Mouse (Mus musculus) midbrain, embryonic 13.5 days (tissue): ENCODE measurements at regions not wholly inside any gene's neighbourhood (a gene's known extent, or its start where the extent isn't known, plus 50 kb on each side); places are given as distances from the start of the nearest gene placed in this dataset.
"Not testable (repeated sequence)": the region's sequence is repeated elsewhere in the genome, so short reads cannot be mapped to it uniquely, and the experiment has no call there.

ENCODE experiments used
- ATAC-seq: fragments of 200-750 bp; cut with Nextera tagmentation; 2 replicates; pipeline ENCODE4 v1.8.0; 2017; ENCODE audit warnings: mild to moderate bottlenecking, moderate TSS enrichment, moderate library complexity
- H3K27ac ChIP-seq: fragments of 300-500 bp; sonication (generic); 2 replicates; pipeline ENCODE4 v1.5.1; 2015; ENCODE audit warnings: inconsistent platforms, mild to moderate bottlenecking, moderate library complexity
- H3K27me3 ChIP-seq: fragments of 300-500 bp; sonication (generic); 2 replicates; pipeline ENCODE4 v1.6.1; 2015; ENCODE audit warnings: mild to moderate bottlenecking, inconsistent platforms
- H3K36me3 ChIP-seq: fragments of 300-500 bp; sonication (generic); 2 replicates; pipeline ENCODE4 v1.6.1; 2015; ENCODE audit warnings: mild to moderate bottlenecking, inconsistent platforms
- H3K4me1 ChIP-seq: fragments of 300-500 bp; sonication (generic); replicated peaks from 2 replicates; pipeline ENCODE4 v1.6.1; 2015; ENCODE audit warnings: inconsistent platforms
- H3K4me2 ChIP-seq: fragments of 300-500 bp; sonication (generic); replicated peaks from 2 replicates; pipeline ENCODE4 v1.6.1; 2015; ENCODE audit warnings: moderate library complexity, mild to moderate bottlenecking, inconsistent platforms
- H3K4me3 ChIP-seq: fragments of 300-500 bp; sonication (generic); replicated peaks from 2 replicates; pipeline ENCODE4 v1.5.1; 2015; ENCODE audit warnings: mild to moderate bottlenecking, inconsistent platforms
- H3K9ac ChIP-seq: fragments of 300-500 bp; sonication (generic); replicated peaks from 2 replicates; pipeline ENCODE4 v1.6.1; 2015; ENCODE audit warnings: mild to moderate bottlenecking, inconsistent platforms
- H3K9me3 ChIP-seq: fragments of 300-500 bp; sonication (generic); 2 replicates; pipeline ENCODE4 v1.6.1; 2016; ENCODE audit warnings: mild to moderate bottlenecking, inconsistent platforms
- WGBS: fragments of 180-500 bp; shearing (Covaris S2); methylation state at CpG from one replicate; pipeline ENCODE4 v1.1.7; 2015; 5-methylcytosine and 5-hydroxymethylcytosine counted together

DNA sequence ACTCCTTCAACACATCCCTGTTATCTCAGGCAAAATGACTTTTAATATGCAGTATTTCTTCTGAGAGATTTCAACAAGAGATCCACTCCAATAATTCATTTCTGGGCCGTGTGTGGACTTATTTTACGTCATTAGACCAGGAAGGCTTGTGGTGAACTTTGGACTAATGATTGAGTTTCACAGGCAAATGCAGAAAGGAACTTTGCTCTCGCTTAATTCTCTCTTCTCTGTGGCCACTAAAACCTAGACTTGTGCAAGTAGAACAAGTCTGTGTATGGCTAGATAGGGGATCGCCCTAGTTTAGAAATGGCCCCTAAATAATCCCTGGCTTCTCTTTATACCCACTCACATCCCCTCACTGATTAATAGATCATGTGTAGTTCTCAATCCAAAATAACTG is 50.6 kb upstream of the Ppp1r12a start:
- Histone ChIP-seq H3K27ac (no peak overlapping the region), H3K9me3 (no peaks in the 10 kb centered on the region), H3K36me3 (no peaks in the 10 kb centered on the region), H3K27me3 (no peaks in the 10 kb centered on the region), H3K4me2 (no peak overlapping the region), H3K4me1 (no peaks in the 10 kb centered on the region), H3K9ac (no peak overlapping the region), H3K4me3 (no peak overlapping the region)
- WGBS: 93% methylated on average over 4 of the region's 4 CpGs
- no peak for ATAC-seq

DNA sequence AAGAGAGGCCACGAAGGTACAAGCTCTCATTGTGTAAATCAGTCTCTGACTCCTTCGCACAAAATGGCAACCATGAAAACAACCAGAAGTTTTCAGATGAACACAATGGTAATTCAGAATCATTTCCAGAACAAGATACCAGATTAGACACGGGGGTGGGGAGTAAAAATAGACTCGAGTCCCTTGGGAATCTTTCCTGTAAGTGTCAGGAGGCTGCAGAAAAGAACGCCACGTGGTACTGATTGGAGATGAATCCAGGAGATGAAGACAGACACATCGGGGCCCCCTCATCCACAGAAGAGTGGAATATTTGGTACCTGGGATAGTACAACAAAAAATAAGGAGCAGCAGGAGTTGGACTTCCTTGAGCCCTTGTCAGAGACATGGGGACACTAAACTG is 51.1 kb upstream of the Ppp1r12a start:
- H3K9me3 ChIP-seq: no peaks in the 10 kb centered on the region
- H3K4me2 ChIP-seq: no peak overlapping the region
- no peak for ATAC-seq
- no peaks in the 10 kb centered on the region for H3K36me3 ChIP-seq
- 74% methylated on average over 7 of the region's 7 CpGs for WGBS
- H3K27ac ChIP-seq: no peak overlapping the region
- no peak overlapping the region for H3K9ac ChIP-seq
- H3K27me3 ChIP-seq: no peaks in the 10 kb centered on the region
- no peaks in the 10 kb centered on the region for H3K4me1 ChIP-seq
- H3K4me3 ChIP-seq: no peak overlapping the region

DNA sequence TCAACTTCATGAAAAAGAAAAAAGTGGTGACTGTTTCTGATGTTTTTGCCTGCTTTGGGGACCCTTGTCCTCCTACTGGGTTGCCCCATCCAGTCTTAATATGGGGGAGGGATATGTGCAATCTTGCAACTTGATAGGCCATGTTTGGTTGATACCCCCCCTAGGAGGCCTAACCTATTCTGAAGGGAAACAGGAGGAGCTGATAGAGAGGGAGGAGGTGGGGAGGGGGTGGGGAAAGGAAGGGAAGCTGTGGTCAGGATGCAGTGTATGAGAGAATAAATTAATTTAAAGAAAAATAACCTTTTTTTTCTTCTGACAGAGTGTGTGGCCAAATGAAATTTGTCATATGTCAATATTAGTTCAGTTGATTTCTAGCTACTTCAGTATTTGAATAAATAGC is 51.8 kb upstream of the Ppp1r12a start:
- no peak overlapping the region for H3K4me3 ChIP-seq
- H3K27me3 ChIP-seq: no peaks in the 10 kb centered on the region
- no peak overlapping the region for H3K9ac ChIP-seq
- no peaks in the 10 kb centered on the region for H3K9me3 ChIP-seq
- H3K27ac ChIP-seq: no peak overlapping the region
- no peak for ATAC-seq
- H3K36me3 ChIP-seq: no peaks in the 10 kb centered on the region
- H3K4me1 ChIP-seq: no peaks in the 10 kb centered on the region
- no peak overlapping the region for H3K4me2 ChIP-seq

- not testable (repeated sequence) for H3K4me2 ChIP-seq, H3K4me1 ChIP-seq, H3K9ac ChIP-seq, H3K4me3 ChIP-seq, H3K9me3 ChIP-seq, ATAC-seq, H3K36me3 ChIP-seq, H3K27me3 ChIP-seq, H3K27ac ChIP-seq
- WGBS: 84% methylated on average over 4 of the region's 4 CpGs
Measured at GRCm38 (mm10) chr10:108108500-108108899, 53.5 kb upstream of the Ppp1r12a start.

DNA sequence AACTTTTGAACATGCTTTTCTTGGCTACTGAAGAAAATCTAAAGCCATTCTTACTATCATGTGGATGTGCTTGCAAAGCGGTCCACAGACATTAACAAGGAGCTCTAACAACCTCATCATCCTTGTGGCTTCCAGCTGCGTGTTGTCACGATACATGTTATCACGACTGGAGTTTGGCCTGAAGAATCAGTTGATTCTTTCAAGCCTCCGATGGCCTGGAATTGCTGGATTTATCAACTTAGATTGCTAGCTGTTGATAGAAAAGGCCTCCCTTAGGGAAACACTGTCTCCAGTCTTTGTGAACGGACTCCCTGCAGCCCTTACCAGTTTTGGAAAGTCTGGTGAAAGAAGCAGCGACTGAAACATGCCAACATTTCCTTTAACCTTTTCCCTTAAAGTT is 60.5 kb upstream of the Ppp1r12a start:
- no peak for ATAC-seq
- Histone ChIP-seq H3K9ac (no peak overlapping the region), H3K4me1 (no peaks in the 10 kb centered on the region)

GRCm38 (mm10) chr10:108093043-108093442 is 69.0 kb upstream of the Ppp1r12a start:
- ATAC-seq: no peak
- H3K9ac ChIP-seq: no peak overlapping the region
- no peaks in the 10 kb centered on the region for H3K36me3 ChIP-seq
- H3K9me3 ChIP-seq: no peaks in the 10 kb centered on the region
- H3K4me1 ChIP-seq: 0 out of 2 replicates have a peak, but pooled peaks cover 3% of the 10 kb centered on the region
- WGBS: 75% methylated on average over 2 of the region's 2 CpGs
- H3K27me3 ChIP-seq: no peaks in the 10 kb centered on the region
- H3K4me3 ChIP-seq: no peak overlapping the region
- H3K27ac ChIP-seq: no peak overlapping the region
- no peak overlapping the region for H3K4me2 ChIP-seq

More for the DNA sequence above, 60.5 kb upstream of the Ppp1r12a start:
- 88% methylated on average over 7 of the region's 7 CpGs for WGBS
- H3K4me3 ChIP-seq: no peak overlapping the region
- no peaks in the 10 kb centered on the region for H3K36me3 ChIP-seq
- H3K27ac ChIP-seq: no peak overlapping the region
- no peak overlapping the region for H3K4me2 ChIP-seq
- no peaks in the 10 kb centered on the region for H3K9me3 ChIP-seq
- no peaks in the 10 kb centered on the region for H3K27me3 ChIP-seq

- Histone ChIP-seq H3K4me2 (no peak overlapping the region), H3K4me1 (0 out of 2 replicates have a peak, but pooled peaks cover 3% of the 10 kb centered on the region), H3K9me3 (no peaks in the 10 kb centered on the region), H3K4me3 (no peak overlapping the region), H3K9ac (no peak overlapping the region), H3K27ac (no peak overlapping the region; the same call in 1 of the 2 replicates), H3K27me3 (no peaks in the 10 kb centered on the region), H3K36me3 (no peaks in the 10 kb centered on the region)
- no peak for ATAC-seq
- WGBS: 58% methylated on average over 8 of the region's 8 CpGs
Measured at GRCm38 (mm10) chr10:108089375-108089981, 72.5 kb upstream of the Ppp1r12a start.

DNA sequence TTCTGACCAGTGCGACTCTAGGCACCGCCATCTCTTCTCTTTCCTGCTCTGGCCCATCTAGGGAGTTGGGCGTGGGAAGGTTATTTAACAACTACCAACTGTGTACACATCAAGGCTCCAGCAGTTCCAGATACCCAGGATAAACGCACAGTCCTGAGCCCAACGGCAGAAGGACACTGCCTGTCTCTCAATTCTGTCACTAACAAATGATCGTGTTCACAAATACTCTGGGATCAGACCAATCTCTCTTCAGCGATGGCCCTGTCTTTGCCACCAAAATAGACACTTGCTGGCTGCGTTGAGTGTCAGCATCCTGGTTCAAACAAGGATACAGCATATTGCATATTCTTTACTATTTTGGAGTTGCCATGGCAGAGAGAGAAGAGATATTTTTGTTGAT is 73.1 kb upstream of the Ppp1r12a start:
- ATAC-seq: no peak
- Histone ChIP-seq H3K27ac (0 out of 2 replicates have a peak overlapping the region, but pooled peaks have one; percentile 9), H3K9me3 (no peaks in the 10 kb centered on the region), H3K27me3 (no peaks in the 10 kb centered on the region), H3K4me1 (0 out of 2 replicates have a peak, but pooled peaks cover 3% of the 10 kb centered on the region), H3K4me2 (no peak overlapping the region), H3K36me3 (no peaks in the 10 kb centered on the region), H3K4me3 (no peak overlapping the region), H3K9ac (no peak overlapping the region)
- WGBS: 80% methylated on average over 8 of the region's 8 CpGs

DNA sequence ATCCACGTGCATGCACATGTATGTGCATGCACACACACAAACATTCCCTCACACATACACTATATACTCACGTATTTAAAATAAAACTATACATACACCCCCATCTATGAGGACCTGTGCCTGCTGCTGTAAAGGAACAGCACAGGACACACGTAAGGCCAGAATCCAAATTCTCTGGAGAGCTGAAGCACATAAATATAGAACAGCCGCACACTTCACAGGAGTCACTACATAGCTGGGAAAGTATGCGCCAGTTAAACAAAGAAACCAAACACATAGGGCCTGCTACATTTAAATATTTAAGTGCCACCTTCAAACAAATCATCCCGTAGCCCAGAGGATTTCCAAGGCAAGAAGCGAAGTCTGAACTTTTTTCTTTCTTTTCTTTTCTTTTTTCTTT is 73.8 kb upstream of the Ppp1r12a start:
- H3K27me3 ChIP-seq: no peaks in the 10 kb centered on the region
- no peak for ATAC-seq
- no peak overlapping the region for H3K4me2 ChIP-seq
- 0 out of 2 replicates have a peak, but pooled peaks cover 3% of the 10 kb centered on the region for H3K4me1 ChIP-seq
- no peaks in the 10 kb centered on the region for H3K9me3 ChIP-seq
- H3K9ac ChIP-seq: no peak overlapping the region
- no peak overlapping the region for H3K4me3 ChIP-seq
- WGBS: 79% methylated on average over 7 of the region's 7 CpGs
- no peak overlapping the region for H3K27ac ChIP-seq
- H3K36me3 ChIP-seq: no peaks in the 10 kb centered on the region

- Histone ChIP-seq H3K9me3 (no peaks in the 10 kb centered on the region), H3K4me1 (no peaks in the 10 kb centered on the region), H3K4me3 (no peak overlapping the region), H3K4me2 (no peak overlapping the region), H3K36me3 (no peaks in the 10 kb centered on the region), H3K27me3 (no peaks in the 10 kb centered on the region), H3K27ac (no peak overlapping the region), H3K9ac (no peak overlapping the region)
- ATAC-seq: no peak
Measured at GRCm38 (mm10) chr10:108083220-108083619, 78.8 kb upstream of the Ppp1r12a start.

- H3K9ac ChIP-seq: no peak overlapping the region
- WGBS: 41% methylated on average over 5 of the region's 5 CpGs
- no peaks in the 10 kb centered on the region for H3K9me3 ChIP-seq
- H3K27ac ChIP-seq: no peak overlapping the region
- no peak for ATAC-seq
- H3K4me2 ChIP-seq: no peak overlapping the region
- H3K27me3 ChIP-seq: no peaks in the 10 kb centered on the region
- no peak overlapping the region for H3K4me3 ChIP-seq
- H3K4me1 ChIP-seq: peaks cover 2% of the 10 kb centered on the region; the same call in 1 of the 2 replicates
- H3K36me3 ChIP-seq: no peaks in the 10 kb centered on the region
Measured at GRCm38 (mm10) chr10:108075144-108075543, 86.8 kb upstream of the Ppp1r12a start.

GRCm38 (mm10) chr10:108073828-108074227 is 88.2 kb upstream of the Ppp1r12a start:
- no peaks in the 10 kb centered on the region for H3K9me3 ChIP-seq
- H3K4me3 ChIP-seq: no peak overlapping the region
- H3K27me3 ChIP-seq: no peaks in the 10 kb centered on the region
- no peak overlapping the region for H3K9ac ChIP-seq
- no peak overlapping the region for H3K27ac ChIP-seq
- no peak overlapping the region for H3K4me2 ChIP-seq
- WGBS: 88% methylated on average over 4 of the region's 4 CpGs
- ATAC-seq: no peak
- no peaks in the 10 kb centered on the region for H3K36me3 ChIP-seq
- peaks cover 2% of the 10 kb centered on the region; the same call in 1 of the 2 replicates for H3K4me1 ChIP-seq

DNA sequence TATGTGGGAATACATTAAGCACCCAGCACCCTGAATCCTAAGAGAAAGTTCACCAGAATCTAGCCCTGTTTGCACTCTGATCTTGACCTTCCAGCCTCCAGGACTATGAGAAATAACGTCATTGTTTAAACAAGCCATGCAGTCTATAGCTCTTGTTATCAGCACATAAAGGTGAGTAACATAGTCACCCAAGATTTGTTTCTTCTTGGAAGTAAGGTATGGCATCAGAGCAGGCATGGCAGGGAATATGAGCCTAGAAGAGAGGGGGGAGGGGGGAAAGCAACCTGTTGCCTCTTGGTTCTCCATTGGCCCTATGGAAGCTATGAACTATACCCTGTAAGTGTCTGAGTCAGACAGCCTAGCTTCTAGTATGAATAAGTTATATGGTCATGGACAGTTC is 89.8 kb upstream of the Ppp1r12a start:
- H3K27me3 ChIP-seq: no peaks in the 10 kb centered on the region
- ATAC-seq: no peak
- 95% methylated on average over 1 of the region's 1 CpGs for WGBS

More for the DNA sequence above, 89.8 kb upstream of the Ppp1r12a start:
- no peaks in the 10 kb centered on the region for H3K9me3 ChIP-seq
- no peaks in the 10 kb centered on the region for H3K36me3 ChIP-seq
- H3K4me3 ChIP-seq: no peak overlapping the region
- H3K4me1 ChIP-seq: peaks cover 2% of the 10 kb centered on the region; the same call in 1 of the 2 replicates
- H3K9ac ChIP-seq: no peak overlapping the region
- H3K27ac ChIP-seq: no peak overlapping the region
- no peak overlapping the region for H3K4me2 ChIP-seq
